Mouse (Mus musculus) heart, adult 9 months (tissue): ENCODE measurements around the gene Hist1h2bq.
"Not testable (repeated sequence)": the region's sequence is repeated elsewhere in the genome, so short reads cannot be mapped to it uniquely, and the experiment has no call there.

Experiments used
- DNase-seq, 2 experiments: peaks; one replicate each; pipeline ENCODE4 v3.0.0; 2022; ENCODE audit warnings: low spot score in 2 of 2

Gene Hist1h2bq

GRCm38 (mm10) chr13:21810073-21810472 lies at the start of gene Hist1h2bq, which contains the start of gene Hist1h2ao:
Hist1h2bq (minus strand) TSS chr13:21810197.
Hist1h2ao (plus strand) TSS chr13:21810465.
- DNase-seq, result not testable (repeated sequence)

- peak in 1 of 2 experiments; percentile 71 for DNase-seq
Measured at GRCm38 (mm10) chr13:21855698-21856162, 45.7 kb upstream of the Hist1h2bq start.

DNA sequence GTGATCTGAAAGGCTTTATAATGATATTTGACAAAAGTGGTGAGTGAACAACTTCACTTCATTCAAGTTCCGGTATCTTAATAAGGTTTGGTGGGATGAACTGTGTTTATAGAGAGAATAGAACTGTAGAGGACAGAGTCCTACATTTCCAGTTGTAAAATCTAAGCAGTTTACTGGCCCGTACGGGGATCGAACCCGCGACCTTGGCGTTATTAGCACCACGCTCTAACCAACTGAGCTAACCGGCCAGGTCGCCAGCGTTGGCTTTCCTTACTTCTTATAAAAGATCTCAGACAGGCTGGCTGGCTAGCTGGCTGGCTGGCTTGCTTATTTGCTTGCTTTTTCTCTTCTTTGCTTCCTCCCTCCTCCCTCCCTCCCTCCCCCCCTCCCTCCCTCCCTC lies 45.1 kb upstream of the Hist1h2bq start:
- peak; percentile 47 to 86 for DNase-seq

GRCm38 (mm10) chr13:21852215-21852945 lies 42.4 kb upstream of the Hist1h2bq start:
- peak; percentile 77 to 84 for DNase-seq

DNA sequence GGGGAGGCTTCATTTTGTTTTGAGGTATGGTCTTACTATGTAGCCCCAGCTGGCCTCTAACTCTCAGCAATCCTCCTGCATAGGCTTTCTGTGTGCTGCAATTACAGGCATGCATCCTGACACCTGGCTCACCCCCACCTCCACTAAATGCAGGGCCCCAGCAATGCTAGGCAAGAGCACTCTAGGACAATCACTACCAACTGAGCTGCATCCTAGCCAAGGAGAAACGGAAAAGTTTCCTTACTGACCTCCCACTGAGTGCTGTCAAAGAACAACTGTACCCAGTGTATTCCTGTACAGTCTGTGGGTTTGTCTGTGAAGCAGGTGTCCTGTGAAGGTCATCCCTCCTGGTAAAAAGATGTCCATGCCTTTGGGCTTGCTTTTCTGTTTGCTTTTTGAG lies 40.7 kb upstream of the Hist1h2bq start:
- not testable (repeated sequence) for DNase-seq

GRCm38 (mm10) chr13:21847883-21848282 lies 37.9 kb upstream of the Hist1h2bq start:
- DNase-seq, result no peak

- DNase-seq, result not testable (repeated sequence)
Measured at GRCm38 (mm10) chr13:21846356-21846755, 36.4 kb upstream of the Hist1h2bq start.

- DNase-seq, result not testable (repeated sequence)
Measured at GRCm38 (mm10) chr13:21840508-21840907, 30.5 kb upstream of the Hist1h2bq start.

- not testable (repeated sequence) for DNase-seq
Measured at GRCm38 (mm10) chr13:21833461-21833860, 23.5 kb upstream of the Hist1h2bq start, which contains the start of the genes Hist1h2ap and Hist1h2br. Hist1h2ap (minus strand) TSS chr13:21833507. Hist1h2br (plus strand) TSS chr13:21833743.

- DNase-seq, result peak; percentile 26 to 59
Measured at GRCm38 (mm10) chr13:21831418-21832394, 21.7 kb upstream of the Hist1h2bq start, which contains the start of gene Hist1h4n. Hist1h4n (minus strand) TSS chr13:21832196.

DNA sequence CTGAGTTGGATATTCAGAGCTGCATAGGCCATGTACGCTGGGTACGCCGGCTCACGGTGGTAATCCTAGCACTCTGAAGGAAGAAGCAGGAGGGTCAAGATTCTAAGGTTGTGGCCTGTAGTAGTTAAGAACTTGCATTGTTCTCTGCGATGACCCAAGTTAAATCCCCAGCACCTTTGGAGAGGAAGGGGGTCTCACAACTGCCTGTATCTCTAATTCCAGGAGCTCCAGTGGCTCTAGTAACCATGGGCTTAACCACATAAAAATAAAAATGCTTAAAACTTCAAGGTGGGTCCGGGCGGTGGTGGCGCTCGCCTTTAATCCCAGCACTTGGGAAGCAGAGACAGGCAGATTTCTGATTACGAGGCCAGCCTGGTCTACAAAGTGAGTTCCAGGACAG lies 20.3 kb upstream of the Hist1h2bq start:
- no peak for DNase-seq

DNA sequence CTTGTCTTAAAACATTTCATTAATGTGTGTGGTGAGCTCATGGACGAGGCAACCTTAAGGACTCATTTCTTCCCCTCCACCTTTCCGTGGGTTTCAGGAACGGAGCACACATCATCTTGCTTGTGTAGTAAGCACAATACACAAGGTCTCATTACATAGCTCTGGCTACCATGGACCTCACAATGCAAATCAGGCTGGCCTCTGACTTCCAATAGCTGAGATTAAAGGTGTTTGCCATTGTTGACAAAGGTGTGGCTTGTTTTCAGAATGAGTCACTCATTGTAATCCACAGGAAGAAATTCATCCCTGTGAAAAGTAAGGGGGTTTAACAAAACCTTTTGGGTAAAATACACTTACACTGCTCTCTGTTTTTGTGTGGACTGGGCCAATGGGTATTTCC lies 18.5 kb upstream of the Hist1h2bq start:
- no peak for DNase-seq

DNA sequence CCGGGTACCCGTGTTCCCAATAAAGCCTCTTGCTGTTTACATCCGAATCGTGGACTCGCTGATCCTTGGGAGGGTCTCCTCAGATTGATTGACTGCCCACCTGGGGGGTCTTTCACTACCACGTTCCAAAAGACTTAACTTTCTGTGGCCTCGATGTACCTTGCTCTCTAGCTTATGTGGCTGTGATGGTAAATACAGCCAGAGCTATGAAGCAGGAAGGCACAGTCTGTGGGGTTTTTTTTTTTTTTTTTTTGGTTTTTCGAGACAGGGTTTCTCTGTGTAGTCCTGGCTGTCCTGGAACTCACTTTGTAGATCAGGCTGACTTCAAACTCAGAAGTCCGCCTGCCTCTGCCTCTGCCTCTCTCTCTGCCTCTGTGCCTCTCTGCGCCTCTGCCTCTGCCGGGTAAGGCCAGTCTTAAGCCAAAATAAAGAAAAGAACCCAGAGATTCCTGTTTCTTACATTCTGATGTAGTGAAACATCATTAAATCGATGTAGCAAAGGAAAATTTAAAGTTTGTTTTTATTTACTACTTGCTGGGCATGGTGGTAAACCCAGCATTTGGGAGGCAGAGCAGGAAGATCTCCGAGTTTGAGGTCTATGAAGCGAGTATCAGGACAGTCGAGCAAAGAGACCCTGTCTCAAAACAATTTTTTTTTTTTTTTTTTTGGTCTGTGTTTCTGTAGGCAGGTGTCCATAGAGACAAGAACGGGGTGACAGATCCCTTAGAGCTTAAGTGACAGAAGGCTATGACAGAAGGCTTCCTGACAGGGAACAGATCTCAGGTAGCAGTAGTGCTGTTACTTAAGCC lies 10.3 kb upstream of the Hist1h2bq start:
- DNase-seq, result not testable (repeated sequence)

GRCm38 (mm10) chr13:21812092-21812491 lies 2.1 kb upstream of the Hist1h2bq start:
- not testable (repeated sequence) for DNase-seq

- DNase-seq, result peak; percentile 45 to 64
Measured at GRCm38 (mm10) chr13:21811539-21811938, 1.5 kb upstream of the Hist1h2bq start, which contains the start of gene Hist1h4m. Hist1h4m (plus strand) TSS chr13:21811746.

GRCm38 (mm10) chr13:21811074-21811473 lies 1.1 kb upstream of the Hist1h2bq start:
- not testable (repeated sequence) for DNase-seq

DNA sequence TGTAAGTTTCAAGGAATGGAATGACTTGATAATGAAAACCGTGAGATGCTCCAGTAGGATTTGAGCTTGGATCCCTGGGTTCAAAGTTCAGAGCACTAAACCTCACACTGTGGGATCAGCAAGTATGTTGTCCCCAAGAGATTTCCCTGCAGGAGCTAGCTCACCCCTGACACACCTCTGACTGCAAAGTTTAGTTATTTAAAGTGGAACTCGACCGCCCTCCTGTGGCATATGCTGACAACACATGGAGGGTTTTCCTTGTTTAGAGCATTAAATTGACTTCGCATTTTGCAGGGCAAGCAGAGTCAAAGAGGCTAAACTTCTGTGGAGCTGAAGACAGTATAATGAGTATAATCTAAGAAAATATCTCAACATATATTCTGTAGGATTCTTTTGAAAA lies 6.9 kb downstream of the Hist1h2bq start:
- not testable (repeated sequence) for DNase-seq

DNA sequence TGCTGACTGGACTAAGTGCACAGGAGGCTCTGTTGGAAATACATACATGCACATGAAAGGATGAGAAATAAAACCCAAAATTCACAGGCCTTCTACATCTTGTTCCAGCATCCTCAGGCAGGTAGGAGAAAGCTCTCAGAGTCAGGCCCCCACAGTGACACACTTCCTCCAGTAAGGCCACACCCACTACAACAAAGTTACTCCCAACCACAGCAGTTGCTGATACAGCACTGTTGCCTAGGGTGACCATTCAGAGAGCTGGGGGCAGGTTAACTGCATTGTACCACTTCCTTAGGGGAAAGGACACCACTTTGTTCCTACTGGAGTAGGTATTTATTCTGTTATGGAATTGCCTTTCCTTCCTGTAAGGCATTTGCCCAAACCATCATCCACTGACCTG lies 12.8 kb downstream of the Hist1h2bq start:
- not testable (repeated sequence) for DNase-seq

DNA sequence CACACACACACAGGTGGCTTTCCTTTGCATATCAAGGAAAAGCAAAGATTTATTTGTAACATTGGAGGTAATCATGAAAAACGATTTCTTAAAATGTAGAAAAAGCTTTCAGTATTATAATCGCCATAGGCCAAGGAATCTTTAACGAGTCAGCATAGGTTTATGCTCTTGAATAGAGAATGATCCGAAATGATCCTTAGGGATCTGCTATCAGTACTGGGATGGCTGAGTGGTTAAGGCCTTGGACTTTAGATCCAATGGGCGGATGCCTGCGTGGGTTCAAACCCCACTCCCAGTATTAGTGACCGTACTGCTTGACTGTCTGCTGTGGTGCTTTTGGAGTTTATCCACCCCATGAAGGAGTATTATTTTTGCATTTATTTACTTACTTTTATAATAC lies 14.4 kb downstream of the Hist1h2bq start:
- no peak for DNase-seq

GRCm38 (mm10) chr13:21790601-21791283 lies 19.3 kb downstream of the Hist1h2bq start:
- no peak for DNase-seq
